Mouse (Mus musculus) embryonic facial prominence, embryonic 11.5 days (tissue): Measurements from ENCODE around the gene Tmem201. TPM values are rescaled to one million over a fixed set of nuclear protein-coding genes. Genes with fewer than 3 reads are reported as not detected.
A peak's percentile ranks its signal among the peaks of the same experiment; 100 is the strongest.

Experiments
- ATAC-seq: fragments of 200-750 bp; cut with Nextera tagmentation; replicated peaks from 2 replicates; pipeline ENCODE4 v1.8.0; 2017; ENCODE audit warnings: low read depth; ENCODE audit not compliant: insufficient number of reproducible peaks, low FRiP score, low TSS enrichment
- DNase-seq: peaks from one replicate; pipeline ENCODE4 v3.0.0-alpha.2; 2015; ENCODE audit warnings: low spot score
- H3K27ac ChIP-seq: fragments of 300-500 bp; sonication (generic); replicated peaks from 2 replicates; pipeline ENCODE4 v1.5.1; 2014; ENCODE audit warnings: mild to moderate bottlenecking, low read depth, low read length, control low read depth
- H3K27me3 ChIP-seq: fragments of 300-500 bp; sonication (generic); 2 replicates; pipeline ENCODE4 v1.6.1; 2014; ENCODE audit warnings: mild to moderate bottlenecking, low read length, moderate library complexity, mixed read lengths; ENCODE audit not compliant: control insufficient read depth, insufficient read depth
- H3K36me3 ChIP-seq: fragments of 300-500 bp; sonication (generic); replicated peaks from 2 replicates; pipeline ENCODE4 v1.6.1; 2014; ENCODE audit warnings: low read depth, mild to moderate bottlenecking, low read length, moderate library complexity, mixed read lengths; ENCODE audit not compliant: control insufficient read depth, insufficient read depth
- H3K4me1 ChIP-seq: fragments of 300-500 bp; sonication (generic); 2 replicates; pipeline ENCODE4 v1.6.1; 2014; ENCODE audit warnings: low read length, mixed read lengths; ENCODE audit not compliant: control insufficient read depth, insufficient read depth
- H3K4me2 ChIP-seq: fragments of 300-500 bp; sonication (generic); 2 replicates; pipeline ENCODE4 v1.6.1; 2014; ENCODE audit warnings: low read depth, mild to moderate bottlenecking, control low read depth, low read length, moderate library complexity
- H3K4me3 ChIP-seq: fragments of 300-500 bp; sonication (generic); 2 replicates; pipeline ENCODE4 v1.5.1; 2014; ENCODE audit warnings: low read depth, low read length, control low read depth
- H3K9ac ChIP-seq: fragments of 300-500 bp; sonication (generic); replicated peaks from 2 replicates; pipeline ENCODE4 v1.6.1; 2014; ENCODE audit warnings: mild to moderate bottlenecking, control low read depth, low read length
- H3K9me3 ChIP-seq: fragments of 300-500 bp; sonication (generic); replicated peaks from 2 replicates; pipeline ENCODE4 v1.6.1; 2016; ENCODE audit warnings: mild to moderate bottlenecking, low read length, inconsistent platforms, mixed read lengths; ENCODE audit not compliant: control insufficient read depth
- WGBS: fragments of 180-500 bp; shearing (Covaris S2); extraction: QIAGEN DNeasy Blood & Tissue Kit; methylation state at CpG from one replicate; pipeline ENCODE4 v1.1.7; 2014; 5-methylcytosine and 5-hydroxymethylcytosine counted together
- polyA plus RNA-seq: library from polyadenylated mRNA; unstranded; fragments of >200 nt; fragmentation: Nextera tagmentation; extraction: Ambion mirVana; gene quantifications from 2 replicates; pipeline ENCODE4 v1.2.1, GENCODE M21; 2014

Tmem201 gene
- polyA plus RNA-seq, 1 experiment from 2014 or later, result 17.5 TPM

GRCm38 (mm10) chr4:149723021-149723390, 14.8 kb downstream of the Tmem201 start:
- DNase-seq (no peak), ATAC-seq (no peak)
- Histone ChIP-seq H3K9me3 (no peaks in the 10 kb centered on the region), H3K4me1 (no peaks in the 10 kb centered on the region), H3K4me2 (no peak overlapping the region), H3K27ac (no peak overlapping the region), H3K4me3 (no peak overlapping the region), H3K9ac (no peak overlapping the region), H3K36me3 (peaks cover 22% of the 10 kb centered on the region), H3K27me3 (no peaks in the 10 kb centered on the region)
- WGBS, result 83% methylated on average over 12 of the region's 12 CpGs

GRCm38 (mm10) chr4:149722104-149723020, 15.5 kb downstream of the Tmem201 start:
- ATAC-seq, result no peak
- H3K4me3 ChIP-seq, result no peak overlapping the region
- WGBS, result 87% methylated on average over 24 of the region's 24 CpGs
- H3K27me3 ChIP-seq, result no peaks in the 10 kb centered on the region
- peaks cover 21% of the 10 kb centered on the region for H3K36me3 ChIP-seq
- H3K4me2 ChIP-seq, result no peak overlapping the region
- H3K9me3 ChIP-seq, result no peaks in the 10 kb centered on the region
- no peak overlapping the region for H3K27ac ChIP-seq
- DNase-seq, result no peak
- H3K4me1 ChIP-seq, result no peaks in the 10 kb centered on the region
- H3K9ac ChIP-seq, result no peak overlapping the region

GRCm38 (mm10) chr4:149721163-149721562, 16.7 kb downstream of the Tmem201 start:
- peaks cover 22% of the 10 kb centered on the region for H3K36me3 ChIP-seq
- WGBS, result 87% methylated on average over 8 of the region's 8 CpGs

GRCm38 (mm10) chr4:149719686-149720085, 18.2 kb downstream of the Tmem201 start:
- ATAC-seq (no peak), DNase-seq (peak; percentile 67)
- no peaks in the 10 kb centered on the region for H3K9me3 ChIP-seq
- H3K4me2 ChIP-seq, result no peak overlapping the region
- H3K9ac ChIP-seq, result no peak overlapping the region
- 78% methylated on average over 6 of the region's 6 CpGs for WGBS
- no peaks in the 10 kb centered on the region for H3K27me3 ChIP-seq
- no peak overlapping the region for H3K27ac ChIP-seq
- peaks cover 26% of the 10 kb centered on the region for H3K36me3 ChIP-seq
- no peaks in the 10 kb centered on the region for H3K4me1 ChIP-seq
- H3K4me3 ChIP-seq, result no peak overlapping the region

More at GRCm38 (mm10) chr4:149721163-149721562, 16.7 kb downstream of the Tmem201 start:
- H3K9ac ChIP-seq, result no peak overlapping the region
- no peaks in the 10 kb centered on the region for H3K4me1 ChIP-seq
- H3K27me3 ChIP-seq, result no peaks in the 10 kb centered on the region
- no peak overlapping the region for H3K27ac ChIP-seq
- no peaks in the 10 kb centered on the region for H3K9me3 ChIP-seq
- ATAC-seq (no peak), DNase-seq (no peak)
- H3K4me2 ChIP-seq, result no peak overlapping the region
- H3K4me3 ChIP-seq, result no peak overlapping the region

- ATAC-seq, result no peak
- H3K36me3 ChIP-seq, result peaks cover 19% of the 10 kb centered on the region
- 75% methylated on average over 3 of the region's 3 CpGs for WGBS
- no peak overlapping the region for H3K4me2 ChIP-seq
- H3K4me3 ChIP-seq, result no peak overlapping the region
- H3K9ac ChIP-seq, result no peak overlapping the region
- no peak for DNase-seq
- H3K4me1 ChIP-seq, result no peaks in the 10 kb centered on the region
- no peaks in the 10 kb centered on the region for H3K9me3 ChIP-seq
- no peaks in the 10 kb centered on the region for H3K27me3 ChIP-seq
- no peak overlapping the region for H3K27ac ChIP-seq
These were observed 23.3 kb downstream of the Tmem201 start for GRCm38 (mm10) chr4:149714542-149714941.

- ATAC-seq, result 0 out of 2 replicates have a peak, but pooled peaks have one; percentile 4
- Histone ChIP-seq H3K27ac (no peak overlapping the region), H3K9me3 (no peaks in the 10 kb centered on the region)
These were observed 25.9 kb downstream of the Tmem201 start for GRCm38 (mm10) chr4:149711955-149712354.

GRCm38 (mm10) chr4:149711485-149711884, 26.4 kb downstream of the Tmem201 start:
- DNase-seq (no peak), ATAC-seq (no peak)
- Histone ChIP-seq H3K27ac (no peak overlapping the region), H3K4me1 (no peaks in the 10 kb centered on the region), H3K9me3 (no peaks in the 10 kb centered on the region), H3K36me3 (peaks cover 10% of the 10 kb centered on the region), H3K27me3 (no peaks in the 10 kb centered on the region), H3K4me2 (no peak overlapping the region), H3K9ac (no peak overlapping the region), H3K4me3 (no peak overlapping the region)
- WGBS, result 86% methylated on average over 5 of the region's 5 CpGs

More at GRCm38 (mm10) chr4:149711955-149712354, 25.9 kb downstream of the Tmem201 start:
- no peak overlapping the region for H3K9ac ChIP-seq
- peak; percentile 71 for DNase-seq
- WGBS, result 23% methylated on average over 7 of the region's 7 CpGs
- H3K27me3 ChIP-seq, result no peaks in the 10 kb centered on the region
- H3K36me3 ChIP-seq, result peaks cover 12% of the 10 kb centered on the region
- no peaks in the 10 kb centered on the region for H3K4me1 ChIP-seq
- H3K4me3 ChIP-seq, result no peak overlapping the region
- H3K4me2 ChIP-seq, result peak overlapping the region; percentile 19; the same call in 1 of the 2 replicates

- WGBS, result 18% methylated on average over 5 of the region's 5 CpGs
- H3K9me3 ChIP-seq, result no peaks in the 10 kb centered on the region
- H3K4me2 ChIP-seq, result no peak overlapping the region
- DNase-seq (peak; percentile 70), ATAC-seq (peak; percentile 62; the same call in 1 of the 2 replicates)
- no peak overlapping the region for H3K4me3 ChIP-seq
- H3K9ac ChIP-seq, result no peak overlapping the region
- peaks cover 4% of the 10 kb centered on the region for H3K36me3 ChIP-seq
- H3K27ac ChIP-seq, result no peak overlapping the region
- H3K27me3 ChIP-seq, result no peaks in the 10 kb centered on the region
- no peaks in the 10 kb centered on the region for H3K4me1 ChIP-seq
These were observed 27.3 kb downstream of the Tmem201 start for GRCm38 (mm10) chr4:149710510-149710909.
